Mouse (Mus musculus): ENCODE data around the gene Ccn1. TPM values are rescaled to one million over a fixed set of nuclear protein-coding genes. Genes with fewer than 3 reads are reported as not detected.

The Ccn1 gene
- total RNA-seq, 1 experiment from 2014 or later: 0.27 TPM

DNA sequence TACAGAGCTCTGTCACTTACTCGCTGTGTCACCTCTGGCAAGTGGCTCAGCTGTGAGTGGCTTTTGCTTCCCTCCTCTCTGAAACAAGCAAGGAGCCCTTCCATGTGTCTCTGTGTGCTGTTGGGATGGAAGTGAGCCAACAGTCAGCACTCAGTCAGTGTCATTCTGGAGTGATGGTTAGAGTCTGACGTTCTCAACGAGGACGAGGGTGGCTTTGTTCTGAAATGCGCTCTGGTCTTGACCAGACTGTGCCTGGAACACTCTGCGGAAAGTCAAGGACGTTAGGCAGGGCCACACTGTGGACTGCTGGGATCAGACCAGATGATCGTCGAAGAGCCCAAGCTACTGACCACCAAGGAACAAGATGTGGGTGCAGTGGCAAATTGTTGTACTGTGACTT, 24.2 kb downstream of the Ccn1 start:
- ATAC-seq (replicated peaks; ENCODE audit: low read depth, poor library complexity, severe bottlenecking): no peak

DNA sequence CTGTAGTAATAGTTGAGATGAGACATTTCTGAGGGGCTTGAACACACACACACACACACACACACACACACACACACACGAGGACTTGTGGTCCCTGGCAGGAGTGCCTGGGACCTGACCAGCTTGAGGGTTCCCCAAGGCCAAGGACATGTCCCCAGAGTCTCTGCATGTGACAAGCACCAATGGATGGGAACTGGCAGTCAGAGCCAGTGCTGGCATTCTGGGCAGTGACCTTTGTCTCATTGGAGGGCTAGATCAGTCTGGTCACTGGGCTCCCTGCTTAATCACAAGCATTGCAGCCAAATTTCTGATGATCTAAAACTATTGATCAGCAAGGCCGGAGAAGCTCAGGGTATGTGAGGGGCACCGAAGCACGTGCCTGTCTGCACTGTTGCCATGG, 25.0 kb downstream of the Ccn1 start:
- ATAC-seq (replicated peaks; ENCODE audit: low read depth, poor library complexity, severe bottlenecking): no peak

DNA sequence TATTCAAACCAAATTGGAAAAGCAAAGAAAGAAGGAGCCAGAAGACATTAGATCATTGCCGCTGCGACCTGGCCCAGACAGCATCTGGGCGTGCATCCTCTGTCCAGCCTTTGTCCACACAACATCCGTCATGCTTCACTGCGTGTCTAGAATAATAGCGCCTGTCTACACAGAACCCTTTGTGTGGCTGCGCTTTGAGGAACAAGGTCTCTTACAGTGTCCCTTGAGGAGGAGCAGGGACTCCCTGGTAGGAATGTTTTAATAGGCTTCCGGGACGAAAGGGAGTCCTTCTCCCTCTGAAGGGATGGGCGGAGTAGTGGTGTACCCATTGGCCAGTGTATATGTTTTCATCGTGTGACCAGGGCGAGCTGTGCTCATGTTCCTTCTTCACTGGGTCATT, 26.7 kb downstream of the Ccn1 start:
- ATAC-seq (replicated peaks; ENCODE audit: low read depth, poor library complexity, severe bottlenecking): no peak

DNA sequence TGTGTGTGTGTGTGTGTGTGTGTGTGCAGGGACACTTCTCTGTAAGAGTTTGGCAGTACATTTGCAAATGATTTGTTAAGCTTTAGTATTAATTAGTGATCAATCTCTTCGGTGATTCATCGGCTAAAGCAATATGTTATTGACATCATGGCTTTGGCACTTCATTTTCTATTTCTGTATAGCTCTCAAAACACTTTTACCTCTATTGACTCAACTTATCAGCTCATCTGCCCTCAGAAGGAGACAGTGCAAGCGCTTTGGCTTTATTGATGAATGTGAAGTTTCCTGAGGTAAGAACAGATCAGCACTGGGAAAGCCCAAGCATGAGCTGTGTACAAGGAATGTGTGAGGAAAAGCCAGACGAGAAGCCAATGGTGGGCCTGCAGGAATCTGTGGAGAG, 28.6 kb downstream of the Ccn1 start:
- no peak for ATAC-seq (replicated peaks; ENCODE audit: low read depth, poor library complexity, severe bottlenecking)

DNA sequence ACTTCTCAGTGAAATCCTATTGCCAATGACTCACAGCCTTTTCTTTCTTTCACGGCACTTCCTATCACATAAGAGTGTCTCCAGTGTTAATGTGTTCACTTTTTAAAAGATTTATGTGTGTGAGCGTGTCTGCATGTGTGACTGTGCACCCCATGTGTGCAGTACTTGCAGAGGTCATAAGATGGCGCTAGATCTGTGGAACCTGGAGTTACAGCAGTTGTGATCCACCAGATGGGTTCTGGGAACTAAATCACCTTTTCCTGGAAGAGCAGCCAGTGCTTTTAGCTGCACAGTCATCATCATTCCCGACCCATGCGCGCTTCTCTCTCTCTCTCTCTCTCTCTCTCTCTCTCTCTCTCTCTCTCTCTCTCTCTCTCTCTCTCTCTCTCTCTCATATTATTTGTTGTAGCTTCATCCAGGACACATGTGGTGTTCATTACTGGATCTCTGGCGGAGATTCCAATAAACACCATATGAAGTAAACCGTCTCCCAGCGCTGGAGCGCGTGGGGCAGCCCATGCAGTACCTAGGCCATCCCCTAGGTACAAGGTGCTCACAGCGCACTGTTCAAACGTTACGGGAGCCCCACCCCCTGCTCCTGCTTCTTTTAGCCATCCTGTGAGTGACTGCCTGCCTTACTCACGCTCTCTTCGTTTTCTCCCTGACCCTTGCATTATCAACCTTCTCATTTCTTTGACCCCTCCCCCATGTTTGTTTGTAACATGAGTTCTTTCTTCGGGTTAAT, 30.0 kb downstream of the Ccn1 start:
- no peak for ATAC-seq (replicated peaks; ENCODE audit: low read depth, poor library complexity, severe bottlenecking)

DNA sequence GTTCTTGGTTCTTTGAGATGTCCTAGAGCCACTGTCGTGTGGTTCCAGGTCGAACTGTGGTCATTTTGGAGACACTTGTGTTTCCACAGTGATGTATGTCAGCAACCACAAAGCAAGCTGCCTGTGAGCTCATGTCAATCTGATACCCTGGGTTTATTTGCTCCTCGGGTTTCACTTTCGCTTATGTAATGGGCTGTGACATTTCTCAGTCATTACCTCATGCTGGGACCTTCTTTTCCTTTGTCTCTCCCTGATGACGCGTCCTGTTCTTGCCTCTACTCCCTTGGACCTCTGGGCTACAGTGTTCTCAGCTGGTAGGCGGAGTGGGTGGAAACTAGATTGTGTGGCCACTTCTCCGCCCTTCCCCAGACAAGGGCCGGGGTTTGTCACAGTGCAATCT, 31.5 kb downstream of the Ccn1 start:
- peak; percentile 63 for ATAC-seq (replicated peaks; ENCODE audit: low read depth, poor library complexity, severe bottlenecking)

GRCm38 (mm10) chr3:145614362-145615115, 35.2 kb downstream of the Ccn1 start:
- peak; percentile 40 for ATAC-seq (replicated peaks; ENCODE audit: low read depth, poor library complexity, severe bottlenecking)

GRCm38 (mm10) chr3:145613234-145613633, 36.5 kb downstream of the Ccn1 start:
- ATAC-seq (replicated peaks; ENCODE audit: low read depth, poor library complexity, severe bottlenecking): no peak

DNA sequence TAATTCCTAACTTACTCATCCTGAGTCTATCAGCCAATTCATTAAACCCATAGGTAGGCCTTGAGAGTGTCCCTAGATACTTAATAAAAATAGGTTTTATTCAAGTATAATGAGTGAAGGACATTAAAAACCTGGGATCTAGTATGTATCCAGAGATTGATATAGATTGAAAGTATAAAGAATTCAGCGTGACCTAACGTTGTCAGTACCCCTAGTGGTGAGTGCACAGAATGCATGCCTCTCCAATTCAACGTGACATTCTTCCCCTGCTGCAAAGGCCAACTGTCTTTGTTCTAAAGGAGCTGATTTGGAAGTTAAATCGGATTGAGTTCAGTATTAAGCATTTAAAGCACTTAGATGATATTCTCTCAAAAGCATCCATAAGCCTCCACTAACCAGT, 37.1 kb downstream of the Ccn1 start:
- peak; percentile 71 for ATAC-seq (replicated peaks; ENCODE audit: low read depth, poor library complexity, severe bottlenecking)

DNA sequence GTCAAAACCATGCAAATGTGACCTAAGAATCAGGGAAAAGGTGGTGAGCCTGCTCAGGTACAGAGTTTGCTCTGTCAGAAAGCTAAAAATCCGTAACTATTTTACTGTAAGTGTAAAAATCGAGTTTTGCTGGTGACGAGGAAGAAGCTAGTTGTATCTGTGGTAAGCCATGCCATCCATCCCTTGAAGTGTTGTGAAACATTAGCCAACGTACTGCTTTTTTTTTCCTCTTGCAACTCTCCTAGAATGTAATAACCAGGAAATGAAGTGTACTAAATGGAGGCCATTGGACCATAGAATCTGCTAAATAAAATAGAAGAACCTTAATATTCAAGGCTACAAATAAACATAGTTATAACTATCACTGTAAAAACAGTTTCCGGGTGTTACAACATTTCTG, 41.5 kb downstream of the Ccn1 start:
- no peak for ATAC-seq (replicated peaks; ENCODE audit: low read depth, poor library complexity, severe bottlenecking)

- ATAC-seq (replicated peaks; ENCODE audit: low read depth, poor library complexity, severe bottlenecking): no peak
Measured at GRCm38 (mm10) chr3:145605437-145606123, 44.2 kb downstream of the Ccn1 start.

DNA sequence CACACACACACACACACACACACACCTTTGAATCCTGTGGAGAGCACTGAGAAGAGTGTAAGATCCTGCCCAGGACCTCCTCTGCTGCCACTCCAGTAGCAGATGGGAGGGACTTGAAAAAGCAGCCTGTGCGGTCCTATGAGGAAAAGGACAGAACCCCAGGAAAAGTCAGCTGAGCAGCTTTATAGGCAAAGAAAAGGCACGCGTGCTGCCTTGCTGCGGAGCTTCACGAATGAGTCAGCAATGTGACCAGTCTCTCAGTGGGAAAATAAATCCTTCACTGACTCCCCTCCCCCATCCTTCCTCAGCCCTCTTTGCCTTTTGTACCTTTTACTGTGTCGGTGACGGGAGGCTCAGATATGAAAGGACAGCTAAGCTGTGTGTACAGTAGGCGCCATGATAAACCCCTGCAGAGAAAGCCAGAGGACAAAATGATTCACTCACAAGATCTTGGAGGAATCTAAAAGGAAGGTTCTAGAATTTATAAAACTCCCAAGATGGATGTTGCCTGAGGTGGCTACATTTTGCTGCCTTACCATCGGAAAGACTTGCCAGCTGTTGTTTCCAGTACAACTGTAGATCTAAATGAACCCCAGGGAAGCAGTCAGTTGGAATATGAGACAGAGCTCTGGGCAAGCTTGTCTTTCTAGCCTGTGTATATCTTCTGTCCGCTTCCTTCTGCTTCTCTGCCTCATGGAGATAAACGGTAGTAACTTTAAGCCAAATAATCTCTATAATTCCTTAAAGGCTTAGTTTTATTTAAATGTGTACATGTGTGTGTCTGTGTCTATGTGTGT, 47.2 kb downstream of the Ccn1 start:
- ATAC-seq (replicated peaks; ENCODE audit: low read depth, poor library complexity, severe bottlenecking): peak; percentile 42

GRCm38 (mm10) chr3:145601345-145601744, 48.4 kb downstream of the Ccn1 start:
- no peak for ATAC-seq (replicated peaks; ENCODE audit: low read depth, poor library complexity, severe bottlenecking)

DNA sequence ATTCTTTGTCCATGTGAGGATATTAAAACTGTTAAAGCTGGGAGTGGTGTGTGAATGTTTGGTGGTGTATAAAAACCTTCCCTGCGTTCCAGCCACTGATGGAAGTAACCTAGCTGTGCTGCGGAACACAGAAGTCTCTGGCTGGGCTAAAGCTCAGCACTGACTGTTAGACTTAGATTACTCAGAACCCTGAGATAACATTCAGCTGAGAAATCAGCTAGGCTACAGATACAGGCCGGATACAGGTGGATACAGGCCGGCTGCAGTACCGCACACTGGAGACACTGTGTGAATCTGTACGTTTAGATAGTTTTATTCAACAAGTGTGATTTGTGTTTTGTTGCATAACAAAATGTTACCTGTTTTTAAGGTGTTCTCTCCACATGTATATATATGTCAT, 49.0 kb downstream of the Ccn1 start:
- ATAC-seq (replicated peaks; ENCODE audit: low read depth, poor library complexity, severe bottlenecking): no peak

GRCm38 (mm10) chr3:145599059-145599458, 50.7 kb downstream of the Ccn1 start:
- no peak for ATAC-seq (replicated peaks; ENCODE audit: low read depth, poor library complexity, severe bottlenecking)

Other genes with a start within 250 kb of the Ccn1 start
- 32.7 and 34.0 TPM in 2 replicates for gene Znhit6, start 73.8 kb downstream of the Ccn1 start, total RNA-seq (2017)
- gene Ddah1, start 108.7 kb upstream of the Ccn1 start, total RNA-seq (2017): not detected in 2 replicates

Measured in common myeloid progenitor, adult 5-6 weeks (primary cell).